Mouse (Mus musculus) CH12.LX (cell line): ENCODE results near the gene Vasp. TPM values are rescaled to one million over a fixed set of nuclear protein-coding genes. Genes with fewer than 3 reads are reported as not detected.

Experiments
- DNase-seq: peaks from one replicate; pipeline ENCODE4 v3.0.0-alpha.2; 2013; ENCODE audit errors: extremely low read depth
- H3K27ac ChIP-seq: 2 replicates; pipeline ENCODE4 v1.5.1; 2012; ENCODE audit warnings: low read depth, mild to moderate bottlenecking, control low read depth, moderate library complexity; ENCODE audit not compliant: insufficient read depth
- H3K27me3 ChIP-seq: replicated peaks from 2 replicates; pipeline ENCODE3; 2012; ENCODE audit warnings: inconsistent platforms
- H3K36me3 ChIP-seq, 2 experiments: replicated peaks in 1 of 2; 2 replicates each; pipeline versions ENCODE3 to v1.6.1; 2012; ENCODE audit warnings: inconsistent platforms in 1 of 2, low read length in 1 of 2, mild to moderate bottlenecking in 1 of 2, mixed read lengths in 1 of 2, moderate library complexity in 1 of 2; ENCODE audit not compliant: control insufficient read depth in 1 of 2, insufficient read depth in 1 of 2
- H3K4me1 ChIP-seq, 2 experiments: 2 replicates each; pipeline ENCODE4 v1.6.1; 2012; ENCODE audit warnings: inconsistent platforms in 1 of 2, moderate library complexity in 1 of 2; ENCODE audit not compliant: insufficient read depth in 2 of 2, control insufficient read depth in 1 of 2
- H3K4me2 ChIP-seq: 2 replicates; pipeline ENCODE4 v1.6.1; 2012; ENCODE audit warnings: low read depth, mild to moderate bottlenecking, control low read depth; ENCODE audit not compliant: poor library complexity, insufficient read depth, severe bottlenecking
- H3K4me3 ChIP-seq, 3 experiments: fragments of 150-350 bp in 1 of 3; sonication (generic) in 1 of 3; replicated peaks in 1 of 3; 2 replicates each; pipeline versions ENCODE3 to v1.5.1; 2011 to 2012; ENCODE audit warnings: low read depth in 2 of 3, low read length in 2 of 3, mild to moderate bottlenecking in 2 of 3, moderate library complexity in 2 of 3, control low read depth in 1 of 3, improper control_type of control experiment in 1 of 3, inconsistent platforms in 1 of 3, mixed read lengths in 1 of 3; ENCODE audit not compliant: poor library complexity in 1 of 3
- H3K79me2 ChIP-seq: replicated peaks from 2 replicates; pipeline ENCODE4 v1.6.1; 2012; ENCODE audit warnings: mild to moderate bottlenecking, moderate library complexity; ENCODE audit not compliant: control insufficient read depth, poor library complexity, insufficient read depth, severe bottlenecking; ENCODE audit errors: extremely low read depth
- H3K9ac ChIP-seq: 2 replicates; pipeline ENCODE4 v1.6.1; 2012; ENCODE audit warnings: low read depth, mild to moderate bottlenecking, control low read depth, moderate library complexity; ENCODE audit not compliant: insufficient read depth
- H3K9me3 ChIP-seq: replicated peaks from 2 replicates; pipeline ENCODE3; 2012; ENCODE audit warnings: low read length, inconsistent platforms, mixed read lengths
- CHD1 ChIP-seq: IDR thresholded peaks from 2 replicates; pipeline ENCODE4 v1.6.1; 2012; ENCODE audit warnings: low read depth, low read length, improper control_type of control experiment, inconsistent platforms
- MAFK ChIP-seq: IDR thresholded peaks from 2 replicates; pipeline ENCODE4 v1.6.1; 2011; ENCODE audit warnings: low read length, improper control_type of control experiment; ENCODE audit not compliant: insufficient replicate concordance
- MAX ChIP-seq: IDR thresholded peaks from 2 replicates; pipeline ENCODE4 v1.6.1; 2011; ENCODE audit warnings: low read length, improper control_type of control experiment
- MAZ ChIP-seq: IDR thresholded peaks from 2 replicates; pipeline ENCODE4 v1.6.1; 2012; ENCODE audit warnings: low read depth, mild to moderate bottlenecking, inconsistent platforms, low read length, improper control_type of control experiment, moderate library complexity
- MXI1 ChIP-seq: IDR thresholded peaks from 2 replicates; pipeline ENCODE4 v1.6.1; 2011; ENCODE audit warnings: mild to moderate bottlenecking, low read depth, low read length, improper control_type of control experiment
- NELFE ChIP-seq: IDR thresholded peaks from 2 replicates; pipeline ENCODE4 v1.6.1; 2011; ENCODE audit warnings: low read depth, low read length, improper control_type of control experiment
- PAX5 ChIP-seq: IDR thresholded peaks from 2 replicates; pipeline ENCODE4 v1.6.1; 2012; ENCODE audit warnings: low read length, inconsistent platforms, mixed read lengths
- SIN3A ChIP-seq: IDR thresholded peaks from 2 replicates; pipeline ENCODE4 v1.6.1; 2012; ENCODE audit warnings: low read length, improper control_type of control experiment, inconsistent platforms
- SMC3 ChIP-seq: IDR thresholded peaks from 2 replicates; pipeline ENCODE4 v1.6.1; 2011; ENCODE audit warnings: low read depth, low read length, improper control_type of control experiment
- TBP ChIP-seq: conservative IDR thresholded peaks from 2 replicates; pipeline ENCODE4 v1.6.1; 2011; ENCODE audit warnings: low read depth, low read length, improper control_type of control experiment
- USF2 ChIP-seq: conservative IDR thresholded peaks from 2 replicates; pipeline ENCODE4 v1.6.1; 2011; ENCODE audit warnings: low read depth, low read length, improper control_type of control experiment
- ZMIZ1 ChIP-seq: IDR thresholded peaks from 2 replicates; pipeline ENCODE4 v1.6.1; 2012; ENCODE audit warnings: low read depth, mild to moderate bottlenecking, inconsistent platforms, low read length, improper control_type of control experiment
- ZNF384 ChIP-seq: IDR thresholded peaks from 2 replicates; pipeline ENCODE4 v1.6.1; 2012; ENCODE audit warnings: low read depth, low read length, improper control_type of control experiment, inconsistent platforms
- dilution Hi-C: fragments of 300-500 bp; cut with MboI; formaldehyde crosslinking; loops from 2 replicates; pipeline ENCODE4 v1.14.3; 2020; ENCODE audit warnings: low sequenced_read_pairs; ENCODE audit not compliant: extremely low pct_unique_long_range_greater_than_20kb, extremely low pct_ligation_motif_present
- in situ Hi-C: fragments of 300-500 bp; cut with MboI; formaldehyde crosslinking; loops from 3 replicates; pipeline ENCODE4 v1.14.3; 2019; ENCODE audit warnings: low sequenced_read_pairs, low pct_ligation_motif_present, low pct_unique_long_range_greater_than_20kb, mixed read lengths
- polyA plus RNA-seq: library from polyadenylated mRNA; unstranded; fragments of >175 nt; gene quantifications from 2 replicates; pipeline ENCODE4 v1.2.1, GENCODE M21; 2012; ENCODE audit warnings: low read depth; ENCODE audit not compliant: insufficient read length
- total RNA-seq, 2 experiments: library from RNA; depleted of rRNA; stranded (reverse); fragments of 300-350 nt in 1 of 2; fragments of >200 nt in 1 of 2; gene quantifications; 2 replicates each; pipeline ENCODE4 v1.2.3; 2012 to 2014

Gene Vasp
- total and polyA plus RNA-seq, 3 experiments: 114 to 191 (median 125) TPM

- in situ Hi-C loops: loop anchor here (5.0 kb wide), 1 partner anchor 101 kb away; no protein-coding TSS in a partner anchor
- Histone ChIP-seq H3K4me3 (no peak overlapping the region), H3K9ac (no peak overlapping the region), H3K27me3 (peaks cover 40% of the 10 kb centered on the region), H3K4me2 (peak overlapping the region; percentile 92; the same call in 1 of the 2 replicates), H3K4me1 (peaks cover 0 to 8% of the 10 kb centered on the region in 2 experiments; a peak in 2 of 4 replicates), H3K36me3 (no peaks in the 10 kb centered on the region), H3K79me2 (no peaks in the 10 kb centered on the region), H3K27ac (no peak overlapping the region), H3K9me3 (no peaks in the 10 kb centered on the region)
- TF ChIP-seq USF2: no peak
- TF ChIP-seq SIN3A: no peak
- no peak for TF ChIP-seq CHD1
- no peak for TF ChIP-seq ZNF384
- no peak for TF ChIP-seq ZMIZ1
- TF ChIP-seq TBP: no peak
- no peak for TF ChIP-seq MAX
- TF ChIP-seq NELFE: no peak
- no peak for TF ChIP-seq MAFK
- TF ChIP-seq SMC3: no peak
- TF ChIP-seq MAZ: no peak
- no peak for DNase-seq
- dilution Hi-C loops: no loop called here
Measured at GRCm38 (mm10) chr7:19283406-19283804, 11.8 kb upstream of the Vasp start.

DNA sequence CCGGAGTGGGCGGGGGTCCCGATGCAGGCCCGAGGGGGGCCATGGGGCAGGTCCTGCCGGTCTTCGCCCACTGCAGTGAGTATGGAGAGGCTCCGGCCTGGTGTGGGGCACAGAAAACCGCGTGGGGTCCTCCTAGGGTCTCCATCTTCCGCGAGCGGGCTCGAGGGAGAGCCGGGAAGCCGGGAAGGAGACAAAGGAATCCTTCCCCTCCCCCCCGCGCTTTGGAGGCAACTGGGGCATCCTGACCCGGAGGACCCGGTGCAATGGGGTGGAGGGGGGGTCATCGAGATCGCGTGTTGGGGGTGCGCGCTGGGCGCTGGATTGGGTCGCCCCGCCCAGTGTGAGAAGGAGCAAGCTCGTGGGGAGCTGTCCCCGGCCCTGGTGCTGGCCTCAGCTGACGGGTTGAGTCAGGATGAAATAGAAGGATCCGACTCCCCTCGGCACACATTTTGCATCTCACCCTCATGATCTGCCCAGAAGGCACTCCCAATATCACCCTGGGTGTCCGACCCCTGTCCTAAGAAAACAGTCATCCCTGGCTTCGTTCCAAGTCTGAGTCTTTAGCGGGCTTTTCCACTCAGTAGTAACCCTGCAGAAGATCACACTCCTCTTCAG lies 11.3 kb upstream of the Vasp start:
- TF ChIP-seq MAX (0 out of 2 replicates have a peak, but pooled peaks have one; percentile 21), USF2 (no peak), SIN3A (peak; percentile 92), PAX5 (no peak), SMC3 (no peak), MXI1 (peak; percentile 95)
- dilution Hi-C loops: no loop called here
- DNase-seq: no peak
- H3K4me2 ChIP-seq: peak overlapping the region; percentile 92
- in situ Hi-C loops: loop anchor here (5.0 kb wide), 1 partner anchor 101 kb away; no protein-coding TSS in a partner anchor
- no peak overlapping the region for H3K27ac ChIP-seq
- peak overlapping the region in 2 of 3 experiments; percentile 26 to 58 for H3K4me3 ChIP-seq
- no peaks in the 10 kb centered on the region for H3K79me2 ChIP-seq
- H3K9me3 ChIP-seq: no peaks in the 10 kb centered on the region
- peaks cover 40% of the 10 kb centered on the region for H3K27me3 ChIP-seq
- peaks cover 0 to 10% of the 10 kb centered on the region in 2 experiments; a peak in 3 of 4 replicates for H3K4me1 ChIP-seq
- no peaks in the 10 kb centered on the region for H3K36me3 ChIP-seq
- peak overlapping the region; percentile 12; the same call in 1 of the 2 replicates for H3K9ac ChIP-seq
